Mouse (Mus musculus) 3134 (cell line): ENCODE data around the gene Msh4.
"Not testable (repeated sequence)": the region's sequence is repeated elsewhere in the genome, so short reads cannot be mapped to it uniquely, and the experiment has no call there.

Experiments
- DNase-seq: peaks from one replicate; pipeline ENCODE4 v3.0.0-alpha.2; 2011; ENCODE audit warnings: low spot score; ENCODE audit not compliant: insufficient read length; ENCODE audit errors: extremely low read depth

Gene Msh4

DNA sequence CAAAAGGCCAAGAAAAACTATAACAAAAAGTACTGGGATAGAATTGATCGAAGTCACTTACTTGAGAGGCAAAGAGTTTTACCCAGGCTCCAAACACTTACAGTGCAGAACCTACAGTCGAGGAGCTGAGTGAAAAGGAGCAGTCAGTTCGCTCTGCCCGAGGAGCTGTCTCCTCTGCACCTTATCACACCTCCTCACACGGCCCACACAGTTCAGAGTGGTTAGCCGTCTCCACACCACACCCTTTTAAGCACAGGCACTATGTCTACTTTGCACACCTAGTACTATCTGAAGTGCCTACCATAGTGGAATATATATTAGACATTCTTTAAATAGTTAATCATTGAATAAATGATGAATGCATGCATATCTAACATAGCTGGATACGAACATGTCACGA lies 53.7 kb downstream of the Msh4 start:
- DNase-seq, result no peak

DNA sequence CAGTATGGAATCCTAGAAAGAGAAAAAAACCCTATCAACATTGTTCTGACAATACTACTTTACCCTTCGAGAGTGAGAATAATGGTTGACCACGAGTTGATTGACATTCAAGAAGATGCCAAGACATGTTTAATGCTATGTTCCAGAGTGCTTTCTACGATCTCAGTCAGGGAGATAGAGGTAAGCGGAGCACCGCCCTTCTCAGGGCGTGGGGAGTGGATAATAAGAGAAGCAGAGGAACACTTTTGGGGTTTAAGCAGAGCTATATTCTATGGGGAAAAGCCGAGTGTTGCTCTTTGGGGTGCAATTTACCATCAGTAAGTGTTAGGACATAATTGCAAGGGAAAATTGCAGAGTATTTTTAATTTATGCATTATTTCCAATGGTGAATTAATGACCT lies 55.2 kb downstream of the Msh4 start:
- DNase-seq, result no peak

DNA sequence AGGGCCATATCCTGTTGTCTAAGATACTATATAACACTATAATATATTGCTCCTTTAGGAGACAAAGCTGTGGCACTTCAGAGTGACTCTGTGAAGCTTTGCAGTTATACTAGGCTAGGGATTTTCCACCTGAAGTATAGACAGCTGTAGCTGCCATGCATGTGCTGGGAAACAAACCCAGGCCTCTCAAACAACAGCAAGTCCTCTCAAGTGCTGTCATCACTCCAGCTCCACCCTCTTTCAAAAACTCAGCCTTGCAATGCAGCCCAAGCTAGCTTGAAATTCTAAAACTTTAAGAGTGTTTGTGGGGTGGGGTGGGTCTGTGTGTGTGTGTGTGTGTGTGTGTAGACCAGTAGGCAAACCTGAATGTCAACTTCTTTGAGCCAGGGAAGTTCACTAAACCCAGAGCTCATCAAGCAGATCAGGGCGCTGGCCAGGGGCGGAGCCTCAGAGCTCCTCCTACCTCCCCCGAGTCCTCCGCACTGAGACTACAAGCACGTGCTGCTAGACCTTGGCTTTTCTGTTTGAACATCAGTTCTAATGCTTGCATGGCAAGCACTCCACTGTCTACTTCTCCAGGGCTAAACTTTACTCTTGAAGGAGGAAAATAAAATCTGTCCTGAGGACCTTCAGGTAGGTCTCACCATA lies 56.4 kb downstream of the Msh4 start:
- no peak for DNase-seq

DNA sequence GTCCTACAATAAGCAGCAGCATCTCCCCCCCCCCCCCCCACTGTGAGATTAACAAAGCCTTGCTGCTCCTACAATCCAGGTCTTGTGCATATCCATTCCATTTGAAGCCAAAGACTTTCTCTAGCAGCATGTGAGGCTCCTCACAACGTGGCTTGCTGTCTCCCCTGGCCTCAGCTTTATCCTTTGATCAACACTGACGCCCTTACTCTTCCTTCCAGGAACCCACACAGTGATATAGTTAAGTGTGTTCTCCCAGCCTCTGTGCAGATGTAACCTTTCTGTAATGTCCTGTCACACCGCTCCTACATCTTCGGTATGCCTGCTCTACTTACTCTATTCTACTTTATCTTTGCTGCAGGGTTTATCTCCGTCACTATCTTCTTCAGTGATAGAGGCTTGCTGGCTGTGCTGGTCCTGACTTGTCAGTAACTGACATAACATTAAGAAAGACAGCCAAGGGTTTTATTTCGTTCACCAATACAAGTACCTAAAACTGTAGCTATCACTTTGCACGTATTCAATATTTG lies 58.7 kb downstream of the Msh4 start:
- no peak for DNase-seq

DNA sequence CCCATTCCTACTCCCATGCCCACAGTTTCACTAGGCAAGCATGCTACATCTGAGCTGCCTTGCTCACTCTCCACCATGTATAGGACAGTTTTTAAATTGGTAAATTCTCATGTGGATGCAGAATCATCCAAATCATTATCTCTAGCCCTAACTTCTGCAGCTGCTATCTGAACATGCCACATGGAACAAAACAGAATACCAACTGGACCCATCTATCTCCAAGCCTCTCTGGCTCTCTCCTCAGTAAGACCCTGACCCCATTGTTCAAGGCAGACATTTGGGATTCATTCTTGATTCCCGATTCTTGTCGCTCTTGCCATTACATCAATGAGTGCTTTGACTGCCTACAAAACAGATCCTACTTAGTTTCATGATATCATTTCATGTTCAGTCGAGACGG lies 59.8 kb downstream of the Msh4 start:
- DNase-seq, result no peak

DNA sequence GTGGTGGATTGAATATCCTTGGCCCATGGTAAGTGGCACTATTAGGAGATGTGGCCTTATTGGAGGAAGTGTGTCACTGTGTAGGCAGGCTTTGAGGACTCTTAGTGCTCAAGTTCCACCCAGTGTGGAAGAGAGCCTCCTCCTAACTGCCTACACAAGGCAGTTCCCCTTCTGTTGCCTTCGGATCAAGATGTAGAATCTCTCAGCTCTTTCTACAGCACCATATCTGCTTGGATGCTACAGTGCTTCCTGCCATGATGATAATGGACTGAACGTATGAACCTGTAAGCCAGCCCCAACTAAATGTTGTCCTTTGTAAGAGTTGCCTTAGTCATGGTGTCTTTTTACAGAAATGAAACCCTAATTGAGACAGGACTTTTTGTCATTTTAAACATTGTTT lies 60.4 kb downstream of the Msh4 start:
- DNase-seq, result no peak

DNA sequence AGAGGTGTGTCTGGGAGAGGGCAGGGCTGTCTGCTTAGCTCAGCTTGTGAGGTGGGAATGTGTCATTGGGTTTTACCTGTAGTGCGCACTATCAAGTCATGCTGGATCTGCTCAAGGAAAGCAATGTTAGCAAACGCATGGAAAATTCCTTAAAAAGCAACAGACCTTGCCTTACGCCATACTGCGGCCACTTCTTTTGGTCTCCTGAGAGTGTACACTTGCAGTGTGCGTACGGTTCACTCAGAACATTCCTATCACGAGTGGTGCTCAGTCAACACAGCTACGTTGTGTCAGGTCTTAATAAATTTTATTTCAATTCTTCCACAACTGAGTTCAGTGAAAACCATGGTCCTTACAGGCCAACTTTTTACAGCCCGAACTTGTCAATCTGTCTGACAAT lies 61.2 kb downstream of the Msh4 start:
- no peak for DNase-seq

DNA sequence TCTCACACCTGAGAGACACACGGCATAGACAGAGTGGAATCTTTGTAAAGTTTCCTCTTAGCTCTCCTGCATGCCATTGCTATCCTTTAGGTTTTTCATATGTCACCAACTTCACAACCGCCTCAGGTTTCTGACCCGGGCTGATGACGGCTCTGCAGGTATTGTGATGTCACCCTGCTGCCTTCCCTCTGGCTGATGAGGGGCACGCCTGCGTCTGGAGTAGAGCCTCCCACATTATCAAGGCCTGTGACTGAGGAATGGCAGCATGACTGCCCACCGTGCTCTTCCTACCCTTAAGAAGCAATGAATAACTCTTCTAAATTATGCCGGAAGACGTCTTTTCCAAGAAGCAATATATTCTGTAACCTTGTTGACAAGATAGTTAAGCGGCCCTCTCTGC lies 61.9 kb downstream of the Msh4 start, which contains the start of gene Asb17:
Asb17 (plus strand) TSS at position 180 of the 400 bp plus-strand sequence.
- no peak for DNase-seq

DNA sequence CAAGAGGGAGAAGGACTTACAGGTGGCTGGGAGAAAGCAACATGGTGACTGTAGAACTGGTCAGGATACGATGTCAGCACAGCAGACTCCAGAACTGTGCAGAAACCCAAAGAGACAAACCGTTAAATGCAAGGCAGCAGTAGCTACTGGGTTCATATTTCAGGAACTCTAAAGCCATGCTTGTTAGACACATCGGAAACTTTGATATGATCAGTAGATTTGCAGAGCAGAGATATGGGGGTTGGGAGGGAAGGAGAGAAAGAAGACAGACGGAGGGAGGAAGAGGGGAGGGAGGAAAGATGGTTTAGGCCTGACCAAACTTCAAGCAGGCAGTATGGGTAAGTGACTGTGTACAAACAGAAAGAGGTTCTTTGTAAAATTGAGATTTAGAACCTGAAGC lies 68.3 kb downstream of the Msh4 start:
- no peak for DNase-seq

DNA sequence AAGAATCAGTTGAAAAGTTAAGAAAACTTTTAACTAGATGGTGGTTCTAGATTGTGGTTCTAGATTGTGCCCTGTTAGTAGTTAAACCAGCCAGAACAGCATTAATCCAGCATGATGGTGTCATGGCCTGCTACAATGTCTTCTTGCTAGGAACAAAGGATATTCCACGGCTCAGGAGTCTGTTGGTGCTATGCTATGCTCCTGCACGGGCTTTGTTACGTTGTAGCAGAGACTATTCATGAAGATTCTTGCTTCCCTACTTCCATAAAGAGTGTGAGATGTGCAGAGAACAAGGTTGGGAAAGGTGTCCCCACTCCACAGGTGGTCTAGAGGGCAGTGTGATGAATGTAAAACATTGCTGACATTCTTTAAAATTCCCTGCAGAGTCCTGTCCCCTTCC lies 69.6 kb downstream of the Msh4 start:
- DNase-seq, result no peak

DNA sequence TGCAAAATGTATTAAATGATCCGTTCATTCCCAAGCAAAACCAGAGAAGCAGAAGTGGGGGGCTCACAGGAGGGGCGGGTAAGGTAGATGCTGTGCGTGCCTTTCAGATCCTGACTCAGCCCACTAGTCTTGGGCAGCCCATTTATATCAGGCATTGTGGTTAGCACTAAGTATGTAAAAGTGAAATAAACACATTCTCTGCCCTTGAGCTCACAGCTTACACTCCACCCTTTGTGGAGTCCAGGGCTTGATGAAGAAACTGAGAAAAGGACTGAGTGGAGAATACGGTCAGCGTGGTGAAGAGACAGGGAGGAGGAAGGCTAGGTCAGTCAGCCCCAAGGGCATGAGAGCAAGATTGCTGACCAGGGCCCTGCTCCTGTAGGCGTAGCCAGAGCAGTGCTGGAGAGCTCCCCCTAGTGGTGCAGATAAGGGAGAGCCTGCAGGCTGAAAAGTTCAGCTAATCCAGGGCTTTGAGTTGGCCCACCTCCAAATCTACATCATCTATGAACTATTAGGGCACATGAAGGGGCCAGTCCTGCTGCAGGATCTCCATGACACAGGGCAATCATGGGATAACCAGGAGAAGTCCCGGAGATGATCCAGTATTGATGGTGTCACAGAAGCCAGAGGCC lies 70.4 kb downstream of the Msh4 start:
- peak; percentile 42 for DNase-seq

DNA sequence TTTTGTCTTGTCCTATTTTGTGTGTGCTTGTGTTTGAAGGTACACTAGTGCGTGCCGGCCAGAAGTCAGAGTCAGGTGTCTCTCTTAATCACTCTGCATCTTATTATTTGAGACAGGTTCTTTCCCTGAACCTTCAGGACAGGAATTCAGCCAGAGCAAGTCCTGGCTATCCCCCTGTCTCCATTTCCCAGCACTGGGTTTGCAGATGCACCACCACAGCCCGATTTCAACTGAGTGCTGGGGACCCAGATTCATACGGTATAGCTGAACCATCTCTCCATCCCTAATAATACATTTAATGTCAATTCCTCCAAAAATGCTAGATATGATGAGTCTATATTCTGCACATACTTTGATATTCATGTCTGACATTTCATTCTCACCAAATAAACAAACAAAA lies 71.9 kb downstream of the Msh4 start:
- DNase-seq, result no peak

DNA sequence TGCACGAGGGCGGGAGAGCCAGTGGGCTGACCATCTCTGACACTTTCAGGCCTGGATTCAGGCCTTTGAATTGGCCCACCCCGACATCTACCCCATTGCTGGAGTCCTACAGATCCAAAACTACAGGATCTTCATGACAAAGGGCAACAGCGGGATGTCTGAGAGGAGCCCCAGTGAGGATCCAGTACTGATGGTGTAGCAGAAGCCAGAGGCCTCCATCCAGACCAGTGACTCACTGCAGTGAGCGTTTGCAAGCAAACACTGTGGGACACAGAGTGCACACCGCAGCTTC lies 73.3 kb downstream of the Msh4 start:
- DNase-seq, result no peak

DNA sequence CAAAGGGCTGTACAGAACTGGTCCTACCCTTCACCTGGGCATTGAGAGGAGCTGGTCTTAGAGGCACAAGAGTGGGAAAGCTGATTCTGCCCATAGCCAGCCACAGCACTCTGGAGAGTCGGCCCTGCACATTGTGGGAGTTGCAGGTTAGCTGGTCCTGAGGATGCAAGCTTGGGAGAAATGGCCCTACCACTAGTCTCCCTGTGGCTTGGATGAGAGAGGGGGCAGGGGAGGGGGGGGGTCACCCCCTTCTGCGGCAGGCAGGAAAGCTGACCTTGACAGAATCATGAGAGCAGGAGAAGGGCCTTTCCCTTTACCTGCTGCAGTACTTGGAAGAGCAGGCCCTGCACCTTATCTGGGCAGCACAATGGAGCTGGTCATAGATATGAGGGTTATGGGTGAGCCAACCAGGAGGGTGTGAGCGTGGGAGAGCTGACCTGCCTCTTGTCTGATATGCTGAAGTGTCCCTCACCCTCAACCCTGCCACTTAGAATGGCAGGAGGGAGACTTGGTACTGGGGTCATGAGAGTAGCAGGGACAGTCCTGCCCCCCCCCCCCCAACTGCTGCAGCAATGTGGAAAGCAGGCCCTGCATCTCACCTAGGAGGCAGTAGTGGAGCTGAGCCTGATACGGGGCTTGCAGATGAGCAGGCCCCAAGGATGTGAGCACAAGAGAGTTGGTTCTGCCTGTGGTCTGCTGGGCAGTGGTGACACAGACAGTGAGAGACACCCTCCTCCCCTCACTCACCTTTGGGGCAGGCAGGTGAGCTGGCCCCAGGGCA lies 73.9 kb downstream of the Msh4 start:
- no peak for DNase-seq

DNA sequence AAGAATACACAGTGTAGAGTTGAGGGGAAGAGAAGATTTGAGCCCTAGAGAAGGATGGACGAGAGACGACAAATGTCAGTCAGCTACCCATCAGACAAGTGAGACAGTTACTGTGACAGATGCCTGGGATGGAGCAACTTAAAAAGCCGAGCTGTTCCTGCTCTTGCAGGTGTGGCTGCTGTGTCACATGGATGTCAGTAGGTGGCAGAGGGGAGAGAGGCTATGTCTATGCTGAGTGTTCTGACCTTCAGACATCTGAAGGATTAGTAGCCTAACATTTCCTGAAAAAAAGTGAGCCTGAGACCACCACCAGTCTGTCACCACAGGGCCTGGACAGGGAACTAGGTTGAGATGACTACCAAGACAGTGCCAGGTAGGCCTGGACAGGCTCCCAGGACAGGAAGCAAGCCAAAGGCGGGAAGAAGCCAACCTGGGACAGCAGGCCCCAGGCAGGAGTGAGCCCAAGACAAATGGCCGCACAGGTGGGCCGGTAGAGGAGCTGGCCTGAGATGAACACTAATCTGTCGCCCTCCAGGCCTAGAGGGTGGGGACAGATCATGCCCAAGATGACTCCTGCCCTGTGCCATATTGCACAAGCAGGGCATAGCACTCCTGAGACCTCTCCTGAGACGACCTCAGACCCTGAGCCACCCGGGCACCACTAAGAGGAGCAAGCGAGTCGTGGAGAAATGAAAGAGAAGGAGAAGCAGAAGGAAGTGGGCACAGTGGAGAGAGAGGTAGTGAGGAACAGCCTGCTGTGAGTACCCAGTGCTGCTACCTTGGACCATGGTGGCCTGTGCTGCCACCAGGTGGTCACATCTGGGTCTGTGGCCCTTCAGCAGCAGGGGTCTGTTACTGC lies 74.7 kb downstream of the Msh4 start:
- DNase-seq, result no peak

DNA sequence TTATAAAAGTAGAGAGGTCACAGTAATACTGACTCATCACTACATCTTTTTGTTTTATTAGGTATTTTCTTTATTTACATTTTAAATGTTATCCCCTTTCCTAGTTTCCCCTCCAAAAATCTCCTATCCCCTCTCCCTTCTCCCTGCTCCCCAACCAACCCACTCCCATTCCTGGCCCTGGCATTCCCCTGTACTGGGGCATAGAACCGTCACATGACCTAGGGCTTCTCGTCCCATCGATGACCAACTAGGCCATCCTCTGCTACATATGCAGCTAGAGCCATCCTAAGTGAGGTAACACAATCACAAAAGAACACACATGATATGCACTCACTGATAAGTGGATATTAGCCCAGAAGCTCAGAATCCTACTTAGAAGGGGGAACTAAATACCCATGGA lies 76.2 kb downstream of the Msh4 start:
- not testable (repeated sequence) for DNase-seq

DNA sequence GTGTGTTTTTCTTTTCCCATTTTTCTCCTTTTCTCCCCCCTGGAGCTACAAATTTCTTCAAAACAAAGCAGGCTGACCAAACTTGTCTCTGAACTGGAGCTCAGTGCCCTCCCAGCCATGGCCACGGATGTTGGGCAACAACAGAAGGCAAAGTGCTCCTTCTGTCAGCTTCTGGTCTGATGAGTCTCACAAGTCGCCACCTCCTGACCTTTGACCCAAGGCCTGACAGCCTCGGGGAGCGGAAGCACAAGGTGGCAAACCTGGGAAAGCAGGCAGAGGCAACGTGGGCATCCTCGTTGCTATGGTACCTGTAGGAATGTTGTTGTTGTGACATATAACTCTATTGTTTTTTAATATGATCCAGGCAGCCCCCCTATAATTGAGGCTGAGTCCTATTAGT lies 79.3 kb downstream of the Msh4 start:
- DNase-seq, result no peak

DNA sequence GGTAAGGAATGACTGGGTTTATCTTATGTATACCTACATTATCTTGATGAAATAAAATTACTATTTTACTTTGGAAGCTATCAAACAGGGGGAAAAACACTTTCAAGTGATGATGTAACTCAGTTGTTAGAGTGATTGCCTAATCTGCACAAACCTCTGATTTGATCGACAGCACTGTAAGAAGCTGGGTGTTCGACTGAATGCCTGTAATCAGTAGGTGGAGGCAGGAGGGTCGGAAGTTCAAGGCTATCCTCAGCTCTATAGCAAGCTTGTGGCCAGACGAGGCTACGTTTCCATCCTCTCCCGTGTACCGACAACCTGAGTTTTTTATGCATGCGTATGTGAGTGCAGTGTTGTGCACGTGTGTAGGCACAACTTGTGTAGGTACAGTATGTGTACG lies 80.7 kb downstream of the Msh4 start:
- no peak for DNase-seq

DNA sequence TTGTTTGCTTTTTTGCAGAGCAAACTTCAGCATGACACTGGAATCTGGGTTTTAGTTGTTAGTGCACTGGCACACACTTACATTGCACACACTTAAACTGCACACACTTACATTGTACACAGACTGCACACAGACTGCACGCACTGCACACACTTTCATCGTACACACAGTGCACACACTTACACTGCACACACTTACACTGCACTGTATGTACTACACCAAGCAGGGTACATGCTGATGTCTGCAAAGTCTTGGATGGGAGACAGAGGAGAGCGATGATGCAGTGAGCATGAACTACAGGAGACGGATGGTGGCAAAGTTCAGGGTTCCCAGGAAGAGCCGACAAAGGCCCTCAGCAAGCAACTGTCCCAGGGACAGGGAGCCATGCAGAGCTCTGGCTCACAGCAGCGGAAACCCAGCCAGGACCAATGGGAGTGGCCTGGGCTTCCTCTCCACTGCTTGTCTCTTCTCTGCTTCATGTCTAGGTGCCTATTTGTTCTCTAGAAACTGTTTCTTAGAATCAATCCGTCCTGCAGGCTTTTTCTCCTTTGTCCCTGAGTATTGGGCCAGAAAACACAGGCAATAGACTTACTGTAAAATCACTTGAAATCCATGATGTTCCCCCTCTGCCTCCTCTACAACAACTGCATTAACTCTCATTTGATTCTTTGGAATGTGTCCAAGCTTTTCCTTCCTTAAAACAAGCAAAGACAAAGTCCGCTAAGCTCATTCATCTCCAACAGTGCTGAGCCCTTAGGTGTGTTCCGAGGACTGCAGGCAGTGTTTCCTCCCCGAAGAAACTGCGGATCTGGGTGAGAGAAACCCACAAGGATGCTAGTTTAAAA lies 82.0 kb downstream of the Msh4 start:
- no peak for DNase-seq

DNA sequence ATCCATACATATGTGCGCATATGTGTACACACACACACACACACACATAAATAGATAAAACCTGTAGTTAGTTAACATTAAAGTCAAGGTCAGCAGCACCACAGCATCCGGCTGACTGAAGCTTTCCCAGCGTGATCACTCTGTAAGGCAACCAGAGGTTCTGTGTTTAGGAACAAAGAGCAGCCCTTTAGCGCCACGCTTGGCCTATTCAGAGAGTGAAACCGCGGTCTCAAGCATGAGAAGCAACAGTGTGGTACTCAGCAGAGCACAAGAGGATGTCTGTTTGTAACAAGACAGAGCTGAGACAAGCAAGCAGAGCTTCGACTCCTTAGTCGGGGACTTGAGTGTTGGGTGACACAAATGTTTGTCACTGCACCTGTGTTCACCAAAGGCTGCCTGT lies 86.5 kb downstream of the Msh4 start:
- no peak for DNase-seq
